Mouse (Mus musculus): ENCODE data around the gene Kcnb1. TPM values are rescaled to one million over a fixed set of nuclear protein-coding genes. Genes with fewer than 3 reads are reported as not detected.

The Kcnb1 gene
- 1.4 and 1.6 TPM in 2 replicates for polyA plus RNA-seq (2016; fragmentation: Nextera tagmentation; extraction: Ambion mirVana)

- Histone ChIP-seq H3K4me3 (peak within 1 kb of the TSS; percentile 54), H3K4me2 (replicated peaks) (peak within 1 kb of the TSS; percentile 82), H3K9ac (peak within 1 kb of the TSS; percentile 63), H3K27ac (no peak within 1 kb of the TSS), H3K4me1 (peaks cover 28% of the 10 kb centered on the region), H3K27me3 (peaks cover 55% of the 10 kb centered on the region), H3K36me3 (no peaks in the 10 kb centered on the region), H3K9me3 (replicated peaks) (no peaks in the 10 kb centered on the region)
- under 1% methylated on average over 40 of the region's 41 CpGs for WGBS
- peak; percentile 65 for ATAC-seq (ENCODE audit: low FRiP score)
Observed at GRCm38 (mm10) chr2:167190076-167190399, at the start of gene Kcnb1. Kcnb1 (minus strand) TSS chr2:167190155.

GRCm38 (mm10) chr2:167239262-167239661 lies 49.3 kb upstream of the Kcnb1 start:
- WGBS, result 29% methylated on average over 12 of the region's 12 CpGs
- peak overlapping the region; percentile 46 for H3K4me3 ChIP-seq
- no peaks in the 10 kb centered on the region for H3K9me3 ChIP-seq (replicated peaks)
- H3K4me2 ChIP-seq (replicated peaks), result peak overlapping the region; percentile 87
- no peak overlapping the region for H3K27ac ChIP-seq
- H3K4me1 ChIP-seq, result peaks cover 14% of the 10 kb centered on the region
- H3K9ac ChIP-seq, result no peak overlapping the region
- H3K27me3 ChIP-seq, result peaks cover 20% of the 10 kb centered on the region
- H3K36me3 ChIP-seq, result no peaks in the 10 kb centered on the region
- no peak for ATAC-seq (ENCODE audit: low FRiP score)

GRCm38 (mm10) chr2:167237224-167237623 lies 47.3 kb upstream of the Kcnb1 start:
- no peak overlapping the region for H3K9ac ChIP-seq
- peaks cover 18% of the 10 kb centered on the region for H3K4me1 ChIP-seq
- H3K27me3 ChIP-seq, result peaks cover 20% of the 10 kb centered on the region
- no peak overlapping the region for H3K4me2 ChIP-seq (replicated peaks)
- H3K4me3 ChIP-seq, result no peak overlapping the region
- no peaks in the 10 kb centered on the region for H3K9me3 ChIP-seq (replicated peaks)
- WGBS, result 80% methylated on average over 9 of the region's 9 CpGs
- no peak overlapping the region for H3K27ac ChIP-seq
- no peak for ATAC-seq (ENCODE audit: low FRiP score)
- no peaks in the 10 kb centered on the region for H3K36me3 ChIP-seq

- peaks cover 18% of the 10 kb centered on the region for H3K4me1 ChIP-seq
- 93% methylated on average over 4 of the region's 4 CpGs for WGBS
- H3K4me2 ChIP-seq (replicated peaks), result no peak overlapping the region
- H3K4me3 ChIP-seq, result no peak overlapping the region
- H3K27ac ChIP-seq, result no peak overlapping the region
- no peak overlapping the region for H3K9ac ChIP-seq
- no peaks in the 10 kb centered on the region for H3K36me3 ChIP-seq
- no peaks in the 10 kb centered on the region for H3K9me3 ChIP-seq (replicated peaks)
- ATAC-seq (ENCODE audit: low FRiP score), result no peak
- peaks cover 20% of the 10 kb centered on the region for H3K27me3 ChIP-seq
Observed at GRCm38 (mm10) chr2:167236174-167236573, 46.2 kb upstream of the Kcnb1 start.

- no peaks in the 10 kb centered on the region for H3K36me3 ChIP-seq
- H3K9ac ChIP-seq, result no peak overlapping the region
- H3K27me3 ChIP-seq, result peaks cover 19% of the 10 kb centered on the region
- no peak for ATAC-seq (ENCODE audit: low FRiP score)
- 72% methylated on average over 17 of the region's 17 CpGs for WGBS
- H3K4me1 ChIP-seq, result peaks cover 15% of the 10 kb centered on the region
- no peak overlapping the region for H3K4me3 ChIP-seq
- no peak overlapping the region for H3K4me2 ChIP-seq (replicated peaks)
- H3K9me3 ChIP-seq (replicated peaks), result no peaks in the 10 kb centered on the region
- no peak overlapping the region for H3K27ac ChIP-seq
Observed at GRCm38 (mm10) chr2:167235338-167236018, 45.5 kb upstream of the Kcnb1 start.

- Histone ChIP-seq H3K36me3 (no peaks in the 10 kb centered on the region), H3K9me3 (replicated peaks) (no peaks in the 10 kb centered on the region)
- 61% methylated on average over 14 of the region's 14 CpGs for WGBS
Observed at GRCm38 (mm10) chr2:167233771-167234170, 43.8 kb upstream of the Kcnb1 start.

GRCm38 (mm10) chr2:167233009-167233335 lies 43.0 kb upstream of the Kcnb1 start:
- Histone ChIP-seq H3K27ac (no peak overlapping the region), H3K4me2 (replicated peaks) (no peak overlapping the region), H3K9ac (no peak overlapping the region), H3K4me1 (peaks cover 4% of the 10 kb centered on the region; the same call in 1 of the 2 replicates), H3K9me3 (replicated peaks) (no peaks in the 10 kb centered on the region), H3K4me3 (no peak overlapping the region), H3K27me3 (no peaks in the 10 kb centered on the region; the same call in 1 of the 2 replicates), H3K36me3 (no peaks in the 10 kb centered on the region)
- ATAC-seq (ENCODE audit: low FRiP score), result no peak
- WGBS, result 77% methylated on average over 5 of the region's 5 CpGs

More at GRCm38 (mm10) chr2:167233771-167234170, 43.8 kb upstream of the Kcnb1 start:
- H3K9ac ChIP-seq, result no peak overlapping the region
- H3K4me1 ChIP-seq, result peaks cover 4% of the 10 kb centered on the region; the same call in 1 of the 2 replicates
- peaks cover 4% of the 10 kb centered on the region for H3K27me3 ChIP-seq
- no peak overlapping the region for H3K4me2 ChIP-seq (replicated peaks)
- no peak overlapping the region for H3K4me3 ChIP-seq
- no peak for ATAC-seq (ENCODE audit: low FRiP score)
- H3K27ac ChIP-seq, result no peak overlapping the region

GRCm38 (mm10) chr2:167232132-167233008 lies 42.4 kb upstream of the Kcnb1 start:
- Histone ChIP-seq H3K4me2 (replicated peaks) (no peak overlapping the region), H3K4me3 (no peak overlapping the region), H3K27me3 (no peaks in the 10 kb centered on the region; the same call in 1 of the 2 replicates), H3K9me3 (replicated peaks) (no peaks in the 10 kb centered on the region), H3K4me1 (peaks cover 4% of the 10 kb centered on the region; the same call in 1 of the 2 replicates), H3K9ac (no peak overlapping the region), H3K27ac (no peak overlapping the region), H3K36me3 (no peaks in the 10 kb centered on the region)
- 53% methylated on average over 14 of the region's 14 CpGs for WGBS
- ATAC-seq (ENCODE audit: low FRiP score), result no peak

GRCm38 (mm10) chr2:167230554-167230953 lies 40.6 kb upstream of the Kcnb1 start:
- 14% methylated on average over 15 of the region's 15 CpGs for WGBS
- Histone ChIP-seq H3K9me3 (replicated peaks) (no peaks in the 10 kb centered on the region), H3K4me2 (replicated peaks) (peak overlapping the region; percentile 2; the same call in 1 of the 2 replicates), H3K4me1 (peaks cover 4% of the 10 kb centered on the region; the same call in 1 of the 2 replicates), H3K9ac (no peak overlapping the region), H3K36me3 (no peaks in the 10 kb centered on the region), H3K27me3 (no peaks in the 10 kb centered on the region; the same call in 1 of the 2 replicates), H3K4me3 (no peak overlapping the region), H3K27ac (no peak overlapping the region)
- no peak for ATAC-seq (ENCODE audit: low FRiP score)

- 86% methylated on average over 7 of the region's 7 CpGs for WGBS
Observed at GRCm38 (mm10) chr2:167224937-167225336, 35.0 kb upstream of the Kcnb1 start.

GRCm38 (mm10) chr2:167224194-167224593 lies 34.2 kb upstream of the Kcnb1 start:
- ATAC-seq (ENCODE audit: low FRiP score), result no peak
- no peak overlapping the region for H3K4me3 ChIP-seq
- WGBS, result 90% methylated on average over 6 of the region's 6 CpGs
- no peaks in the 10 kb centered on the region for H3K9me3 ChIP-seq (replicated peaks)
- no peaks in the 10 kb centered on the region for H3K36me3 ChIP-seq
- no peaks in the 10 kb centered on the region for H3K4me1 ChIP-seq
- no peak overlapping the region for H3K27ac ChIP-seq
- H3K27me3 ChIP-seq, result no peaks in the 10 kb centered on the region; the same call in 1 of the 2 replicates
- H3K4me2 ChIP-seq (replicated peaks), result no peak overlapping the region
- no peak overlapping the region for H3K9ac ChIP-seq

More at GRCm38 (mm10) chr2:167224937-167225336, 35.0 kb upstream of the Kcnb1 start:
- Histone ChIP-seq H3K4me2 (replicated peaks) (no peak overlapping the region), H3K27me3 (no peaks in the 10 kb centered on the region; the same call in 1 of the 2 replicates), H3K4me3 (no peak overlapping the region), H3K9me3 (replicated peaks) (no peaks in the 10 kb centered on the region), H3K27ac (no peak overlapping the region), H3K36me3 (no peaks in the 10 kb centered on the region), H3K4me1 (no peaks in the 10 kb centered on the region), H3K9ac (no peak overlapping the region)
- no peak for ATAC-seq (ENCODE audit: low FRiP score)

- no peaks in the 10 kb centered on the region for H3K36me3 ChIP-seq
- no peak; the same call in 1 of the 2 replicates for ATAC-seq (ENCODE audit: low FRiP score)
- no peak overlapping the region for H3K4me3 ChIP-seq
- 29% methylated on average over 7 of the region's 7 CpGs for WGBS
- no peaks in the 10 kb centered on the region; the same call in 1 of the 2 replicates for H3K27me3 ChIP-seq
- H3K27ac ChIP-seq, result no peak overlapping the region
- H3K9me3 ChIP-seq (replicated peaks), result no peaks in the 10 kb centered on the region
- H3K9ac ChIP-seq, result no peak overlapping the region
- no peaks in the 10 kb centered on the region for H3K4me1 ChIP-seq
- no peak overlapping the region for H3K4me2 ChIP-seq (replicated peaks)
Observed at GRCm38 (mm10) chr2:167222152-167222551, 32.2 kb upstream of the Kcnb1 start.

All from hindbrain, embryonic 12.5 days (tissue).